Mouse (Mus musculus) E14TG2a.4 (cell line): ENCODE measurements around the gene Shank1.

ENCODE experiments used
- H3K27me3 ChIP-seq: 2 replicates; pipeline ENCODE4 v1.6.1; 2014; ENCODE audit warnings: low read length, control low read depth; ENCODE audit not compliant: insufficient read depth
- H3K36me3 ChIP-seq: 2 replicates; pipeline ENCODE4 v1.6.1; 2014; ENCODE audit warnings: low read length, control low read depth; ENCODE audit not compliant: insufficient read depth
- H3K4me1 ChIP-seq: replicated peaks from 2 replicates; pipeline ENCODE4 v1.6.1; 2014; ENCODE audit warnings: low read depth, low read length, control low read depth
- H3K4me3 ChIP-seq: replicated peaks from 2 replicates; pipeline ENCODE4 v1.5.1; 2014; ENCODE audit warnings: mild to moderate bottlenecking, low read length
- H3K9me3 ChIP-seq: 2 replicates; pipeline ENCODE4 v1.6.1; 2014; ENCODE audit warnings: low read length, control low read depth
- CTCF ChIP-seq: conservative IDR thresholded peaks from 2 replicates; pipeline ENCODE4 v1.5.1; 2014; ENCODE audit warnings: low read length
- NANOG ChIP-seq: IDR thresholded peaks from 2 replicates; pipeline ENCODE4 v1.6.1; 2014; ENCODE audit warnings: borderline replicate concordance, low read length, mixed read lengths
- POU5F1 ChIP-seq: IDR thresholded peaks from 2 replicates; pipeline ENCODE4 v1.6.1; 2014; ENCODE audit warnings: low read length, borderline replicate concordance

The Shank1 gene

DNA sequence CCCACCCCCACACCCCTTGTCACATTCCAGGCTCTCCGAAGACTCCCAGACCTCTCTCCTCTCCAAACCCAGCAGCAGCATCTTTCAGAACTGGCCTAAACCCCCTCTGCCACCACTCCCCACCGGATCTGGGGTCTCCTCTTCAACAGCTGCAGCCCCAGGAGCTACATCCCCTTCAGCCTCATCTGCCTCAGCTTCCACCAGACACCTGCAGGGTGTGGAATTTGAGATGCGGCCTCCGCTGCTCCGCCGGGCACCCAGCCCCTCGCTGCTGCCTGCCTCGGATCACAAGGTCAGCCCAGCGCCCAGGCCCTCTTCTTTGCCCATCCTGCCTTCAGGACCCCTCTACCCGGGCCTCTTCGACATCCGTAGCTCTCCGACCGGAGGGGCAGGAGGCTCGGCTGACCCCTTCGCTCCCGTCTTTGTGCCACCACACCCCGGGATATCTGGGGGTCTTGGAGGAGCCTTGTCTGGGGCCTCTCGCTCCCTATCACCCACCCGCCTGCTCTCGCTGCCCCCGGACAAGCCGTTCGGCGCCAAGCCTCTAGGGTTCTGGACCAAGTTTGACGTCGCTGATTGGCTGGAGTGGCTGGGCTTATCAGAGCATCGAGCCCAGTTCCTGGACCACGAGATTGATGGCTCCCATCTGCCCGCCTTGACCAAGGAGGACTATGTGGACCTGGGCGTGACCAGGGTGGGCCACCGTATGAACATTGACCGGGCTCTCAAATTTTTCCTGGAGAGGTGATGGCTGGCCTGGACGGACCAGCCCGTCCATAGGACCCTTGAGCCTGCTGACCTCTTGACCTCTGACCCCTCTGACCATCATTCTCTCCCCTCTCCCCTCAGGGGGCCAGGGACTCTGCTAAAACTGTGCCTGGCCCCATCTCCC is 46.8 kb downstream of the Shank1 start:
- peaks cover 80% of the 10 kb centered on the region for H3K4me1 ChIP-seq
- no peaks in the 10 kb centered on the region for H3K36me3 ChIP-seq
- H3K9me3 ChIP-seq = no peaks in the 10 kb centered on the region
- H3K4me3 ChIP-seq = peak overlapping the region; percentile 67
- H3K27me3 ChIP-seq = peaks cover 64% of the 10 kb centered on the region
- TF ChIP-seq POU5F1 (no peak), CTCF (no peak), NANOG (no peak)

DNA sequence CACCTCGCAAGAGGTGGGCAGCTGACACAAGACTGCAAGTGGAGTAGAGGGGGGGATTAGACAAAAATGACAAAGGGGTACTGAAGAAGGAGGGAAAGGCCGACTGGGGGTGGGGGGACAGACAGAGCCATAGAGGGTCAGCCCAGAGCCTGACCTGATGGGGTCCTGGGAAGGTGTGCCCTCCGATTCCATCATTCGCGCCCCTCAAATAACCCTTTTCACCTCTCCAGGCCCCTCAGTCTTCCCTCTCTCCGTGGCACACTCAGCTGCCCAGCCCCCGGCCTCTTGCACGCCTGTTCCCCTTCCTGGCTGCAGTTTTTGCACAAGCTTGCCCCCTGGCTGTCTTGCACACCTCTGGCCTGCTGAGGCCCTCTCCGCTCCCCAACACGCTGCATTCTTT is 47.5 kb downstream of the Shank1 start:
- Histone ChIP-seq H3K9me3 (no peaks in the 10 kb centered on the region), H3K4me1 (peaks cover 73% of the 10 kb centered on the region), H3K4me3 (peak overlapping the region; percentile 67; the same call in 1 of the 2 replicates), H3K27me3 (peaks cover 64% of the 10 kb centered on the region), H3K36me3 (no peaks in the 10 kb centered on the region)
- TF ChIP-seq CTCF = no peak
- TF ChIP-seq NANOG = no peak
- TF ChIP-seq POU5F1 = no peak

DNA sequence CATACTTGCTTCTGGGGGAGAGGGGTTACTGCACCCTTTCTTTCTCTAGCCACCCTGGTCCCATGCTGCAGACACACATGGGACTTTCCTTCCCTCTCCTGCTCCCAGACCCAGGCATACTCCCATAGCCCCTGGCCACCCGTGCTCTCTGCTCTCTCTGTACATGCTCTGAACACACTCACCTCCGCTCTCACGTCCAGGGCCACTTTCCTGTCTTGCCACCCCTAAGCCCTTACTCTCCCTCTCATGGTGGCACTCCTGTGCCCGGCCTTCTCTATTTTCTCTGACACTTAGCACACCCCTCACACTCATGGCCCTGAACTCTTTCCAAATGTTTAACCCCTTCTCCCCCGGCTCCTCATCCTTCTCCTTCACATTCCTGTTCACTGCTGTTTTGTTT is 48.0 kb downstream of the Shank1 start:
- TF ChIP-seq NANOG = no peak
- no peak for TF ChIP-seq CTCF
- TF ChIP-seq POU5F1 = no peak
- Histone ChIP-seq H3K27me3 (peaks cover 64% of the 10 kb centered on the region), H3K4me1 (peaks cover 70% of the 10 kb centered on the region), H3K36me3 (no peaks in the 10 kb centered on the region), H3K9me3 (no peaks in the 10 kb centered on the region), H3K4me3 (peak overlapping the region; percentile 67; the same call in 1 of the 2 replicates)

DNA sequence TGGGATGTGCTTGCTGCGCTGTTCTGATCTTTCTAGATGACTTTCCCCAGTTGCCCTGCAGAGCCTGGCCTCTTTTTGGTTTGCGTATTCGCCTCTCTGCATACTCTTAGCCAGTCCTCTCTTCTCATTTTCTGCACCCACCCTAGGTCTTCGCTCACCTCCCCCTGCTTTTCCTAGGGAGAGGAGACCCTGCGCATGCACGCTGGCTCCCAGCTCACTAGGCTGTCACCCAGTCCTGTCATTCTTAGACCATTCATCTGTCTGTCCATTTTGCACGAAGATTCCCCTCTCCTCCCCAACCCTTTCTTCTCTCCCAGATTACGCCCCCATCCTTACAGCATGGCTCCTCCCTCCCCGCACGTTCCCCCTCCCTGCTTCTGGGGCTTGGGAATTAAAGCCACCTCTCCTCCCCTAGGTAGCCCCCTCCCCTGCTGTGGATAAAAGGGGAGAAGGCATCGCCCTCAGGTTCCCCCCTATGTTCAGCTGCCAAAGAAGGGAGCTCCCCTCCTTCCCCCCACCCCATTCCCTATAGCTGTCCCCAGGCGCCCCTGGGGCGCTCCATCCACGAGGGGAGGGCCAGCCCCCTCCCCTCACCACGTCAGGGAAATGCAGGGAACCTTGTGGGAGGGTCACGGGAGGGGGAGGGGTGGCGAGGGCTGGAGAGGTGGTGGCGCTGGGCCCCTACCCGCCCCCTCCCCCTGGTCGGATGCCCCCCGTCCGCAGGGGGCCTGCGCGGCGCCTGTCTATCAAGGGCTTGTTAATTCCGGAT is 49.0 kb downstream of the Shank1 start:
- Histone ChIP-seq H3K36me3 (no peaks in the 10 kb centered on the region), H3K4me3 (peak overlapping the region; percentile 84), H3K9me3 (no peaks in the 10 kb centered on the region), H3K27me3 (peaks cover 58% of the 10 kb centered on the region), H3K4me1 (peaks cover 60% of the 10 kb centered on the region)
- TF ChIP-seq NANOG (no peak), POU5F1 (no peak)

DNA sequence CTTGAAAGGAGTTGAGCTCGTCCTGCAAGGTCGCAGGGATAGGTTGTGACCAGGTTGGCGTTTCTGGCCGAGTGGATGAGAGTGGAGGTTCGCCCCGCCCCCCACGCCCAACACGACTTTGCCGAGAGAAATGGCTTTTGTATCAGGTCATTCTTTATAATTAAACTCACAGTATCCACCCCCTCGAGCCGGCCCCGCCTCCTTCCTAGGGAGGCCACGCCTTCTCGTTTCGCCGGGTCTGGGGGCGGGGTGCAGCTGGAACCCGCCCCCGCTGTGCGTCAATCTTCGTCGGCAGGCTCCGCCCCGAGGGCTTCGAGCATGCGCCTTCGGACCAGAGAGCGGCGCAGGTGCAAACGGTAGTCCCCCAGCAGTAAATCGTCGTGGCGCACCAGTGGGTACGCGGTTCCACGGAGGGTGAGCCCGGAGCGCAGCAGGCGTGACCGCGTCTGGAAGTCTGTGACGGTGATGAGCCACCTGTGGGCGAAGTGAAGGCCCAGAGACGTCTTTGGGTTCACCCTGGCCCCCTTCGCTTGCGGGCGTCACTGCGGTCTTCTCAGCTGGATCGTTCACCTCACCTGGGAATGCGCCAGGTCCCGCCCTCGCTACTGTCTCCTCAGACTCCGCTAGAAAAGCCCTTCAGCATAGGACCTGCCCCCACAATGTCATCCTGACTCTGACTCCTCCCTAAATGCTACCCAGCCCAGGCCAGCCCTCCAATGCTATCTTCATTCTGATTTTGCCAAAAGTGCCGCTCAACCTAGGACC is 50.0 kb downstream of the Shank1 start:
- H3K4me3 ChIP-seq = peak overlapping the region; percentile 84
- H3K36me3 ChIP-seq = no peaks in the 10 kb centered on the region
- no peaks in the 10 kb centered on the region for H3K9me3 ChIP-seq
- no peak for TF ChIP-seq NANOG
- TF ChIP-seq CTCF = no peak
- TF ChIP-seq POU5F1 = no peak
- H3K4me1 ChIP-seq = peaks cover 50% of the 10 kb centered on the region
- peaks cover 52% of the 10 kb centered on the region for H3K27me3 ChIP-seq

DNA sequence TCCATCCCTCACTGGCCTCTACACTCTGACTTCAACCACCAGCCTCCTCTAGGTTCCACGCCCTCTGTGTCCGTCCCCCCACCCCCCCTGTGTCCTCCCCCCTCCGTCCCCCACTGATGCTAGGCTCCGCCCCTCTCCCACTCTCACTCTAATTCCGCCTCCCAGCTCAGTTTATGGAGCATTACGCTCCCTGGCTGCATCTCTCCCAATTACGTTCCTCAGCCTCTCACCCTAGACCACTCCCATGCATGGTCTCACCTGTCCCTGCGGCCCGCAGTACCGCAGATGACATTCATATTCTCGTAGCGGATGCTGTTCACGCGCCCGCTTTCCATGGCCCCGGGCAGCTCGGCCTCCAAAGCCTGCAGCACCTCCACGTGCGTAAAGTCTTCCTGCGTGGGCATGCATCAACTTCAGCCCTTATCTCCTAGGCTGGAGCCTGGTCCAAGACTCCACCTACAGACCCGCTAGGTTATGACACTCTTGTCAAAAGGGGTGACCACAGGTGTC is 50.8 kb downstream of the Shank1 start:
- peaks cover 42% of the 10 kb centered on the region for H3K4me1 ChIP-seq

DNA sequence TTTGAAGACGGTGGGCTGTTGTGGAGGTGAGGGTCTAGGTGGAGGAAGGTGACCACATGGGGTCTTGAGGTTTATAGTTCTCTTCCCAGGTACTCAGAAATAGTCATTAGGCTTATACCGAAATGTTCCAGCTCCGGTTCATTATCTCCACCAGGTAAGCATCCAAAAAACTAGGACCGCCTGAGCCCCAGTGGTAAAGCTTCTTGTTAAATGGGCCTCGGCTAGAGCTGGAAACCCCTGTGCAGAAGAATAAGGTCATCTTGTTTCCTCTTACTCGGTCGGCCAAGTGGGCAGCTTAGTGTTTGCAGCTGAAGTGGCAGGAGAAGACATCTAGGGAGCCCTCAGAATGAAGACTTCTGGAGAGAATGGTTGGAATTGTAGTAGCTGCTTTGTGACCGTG is 62.6 kb downstream of the Shank1 start:
- no peak for TF ChIP-seq CTCF
- TF ChIP-seq POU5F1 = no peak
- Histone ChIP-seq H3K36me3 (0 out of 2 replicates have a peak, but pooled peaks cover 4% of the 10 kb centered on the region), H3K9me3 (no peaks in the 10 kb centered on the region), H3K4me3 (no peak overlapping the region), H3K4me1 (peaks cover 50% of the 10 kb centered on the region), H3K27me3 (no peaks in the 10 kb centered on the region)

More for the DNA sequence above, 50.8 kb downstream of the Shank1 start:
- no peak for TF ChIP-seq NANOG
- H3K4me3 ChIP-seq = peak overlapping the region; percentile 84
- H3K9me3 ChIP-seq = no peaks in the 10 kb centered on the region
- peaks cover 45% of the 10 kb centered on the region for H3K27me3 ChIP-seq
- no peaks in the 10 kb centered on the region for H3K36me3 ChIP-seq

DNA sequence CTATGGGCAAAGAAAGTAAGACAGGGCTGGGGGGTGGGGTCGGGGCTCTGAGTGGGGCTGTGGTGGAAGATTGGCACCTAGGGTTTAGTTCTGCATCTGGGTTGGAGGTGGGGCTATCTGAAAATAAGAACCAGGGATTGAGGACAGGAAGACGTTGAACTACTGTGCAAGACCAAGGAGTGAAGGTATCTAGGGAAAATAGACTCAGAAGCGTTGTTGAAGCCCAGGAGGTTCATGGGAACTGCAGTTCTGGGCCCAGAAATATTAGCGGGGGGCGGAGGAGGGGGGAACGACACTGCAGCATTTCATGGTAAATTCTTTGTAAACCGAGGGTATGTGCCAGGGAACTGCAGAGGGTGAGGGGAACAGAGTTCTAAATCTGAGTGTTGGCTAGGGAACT is 63.4 kb downstream of the Shank1 start:
- no peak for TF ChIP-seq POU5F1
- TF ChIP-seq CTCF = no peak
- no peak for TF ChIP-seq NANOG
- Histone ChIP-seq H3K36me3 (0 out of 2 replicates have a peak, but pooled peaks cover 4% of the 10 kb centered on the region), H3K4me3 (peak overlapping the region; percentile 88), H3K27me3 (no peaks in the 10 kb centered on the region), H3K9me3 (no peaks in the 10 kb centered on the region), H3K4me1 (peaks cover 56% of the 10 kb centered on the region)
